Mouse (Mus musculus) lung, postnatal 0 days (tissue): ENCODE data around the gene Pcca.

Experiments
- CTCF ChIP-seq: IDR thresholded peaks from 2 replicates; pipeline ENCODE4 v1.5.1; 2016; ENCODE audit warnings: antibody characterized with exemption, mild to moderate bottlenecking
- EP300 ChIP-seq: IDR thresholded peaks from 2 replicates; pipeline ENCODE4 v1.6.1; 2016; ENCODE audit warnings: antibody characterized with exemption, mild to moderate bottlenecking, control low read depth

DNA sequence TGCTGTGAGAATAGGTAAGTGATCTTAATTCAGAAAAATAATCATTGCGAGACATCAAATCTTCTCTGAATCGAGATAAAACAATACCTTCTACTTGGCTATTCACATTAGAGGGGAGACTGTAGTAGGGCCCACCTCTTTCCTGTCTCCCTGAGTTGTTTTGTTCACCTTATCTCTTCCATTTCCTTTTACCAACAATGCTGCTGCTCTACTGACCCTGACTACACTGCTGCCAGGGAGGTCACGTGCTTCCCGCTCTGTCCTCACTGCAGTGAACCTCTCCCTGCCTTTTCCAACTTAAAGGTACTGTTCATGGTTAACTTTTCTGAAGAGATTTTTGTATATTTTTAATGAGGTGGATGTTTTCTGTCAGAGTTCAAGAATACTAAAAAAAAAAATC is 52.8 kb downstream of the Pcca start:
- no peak for TF ChIP-seq CTCF
- TF ChIP-seq EP300, result no peak
